Mouse (Mus musculus) frontal cortex, adult (tissue): ENCODE results near the gene Elf2.
"Not testable (repeated sequence)": the region's sequence is repeated elsewhere in the genome, so short reads cannot be mapped to it uniquely, and the experiment has no call there.

Source experiments
- ATAC-seq: cut with Nextera tagmentation; 2 replicates; pipeline ENCODE4 v1.9.2; 2017; ENCODE audit warnings: mild to moderate bottlenecking, moderate library complexity, mixed read lengths; ENCODE audit not compliant: low TSS enrichment

Elf2 gene

GRCm38 (mm10) chr3:51330086-51330485 lies 10.4 kb downstream of the Elf2 start:
- no peak for ATAC-seq

GRCm38 (mm10) chr3:51328546-51328945 lies 11.9 kb downstream of the Elf2 start:
- no peak for ATAC-seq

GRCm38 (mm10) chr3:51327817-51328216 lies 12.6 kb downstream of the Elf2 start:
- ATAC-seq, result no peak

GRCm38 (mm10) chr3:51327429-51327797 lies 13.1 kb downstream of the Elf2 start:
- no peak; the same call in 1 of the 2 replicates for ATAC-seq

- peak; percentile 50; the same call in 1 of the 2 replicates for ATAC-seq
These were observed 13.6 kb downstream of the Elf2 start for GRCm38 (mm10) chr3:51326664-51327428.

GRCm38 (mm10) chr3:51325475-51325874 lies 15.0 kb downstream of the Elf2 start:
- no peak for ATAC-seq

- ATAC-seq, result no peak
These were observed 17.5 kb downstream of the Elf2 start for GRCm38 (mm10) chr3:51323006-51323405.

GRCm38 (mm10) chr3:51322326-51322725 lies 18.1 kb downstream of the Elf2 start:
- no peak for ATAC-seq

- no peak for ATAC-seq
These were observed 19.3 kb downstream of the Elf2 start for GRCm38 (mm10) chr3:51321141-51321540.

- ATAC-seq, result not testable (repeated sequence)
These were observed 22.4 kb downstream of the Elf2 start for GRCm38 (mm10) chr3:51318053-51318452.

- no peak for ATAC-seq
These were observed 23.6 kb downstream of the Elf2 start for GRCm38 (mm10) chr3:51316876-51317275.

GRCm38 (mm10) chr3:51311638-51312037 lies 28.8 kb downstream of the Elf2 start:
- ATAC-seq, result no peak

GRCm38 (mm10) chr3:51310098-51310497 lies 30.4 kb downstream of the Elf2 start:
- ATAC-seq, result no peak

- no peak for ATAC-seq
These were observed 33.8 kb downstream of the Elf2 start for GRCm38 (mm10) chr3:51306621-51307020.

GRCm38 (mm10) chr3:51305961-51306360 lies 34.5 kb downstream of the Elf2 start:
- no peak for ATAC-seq

- ATAC-seq, result no peak
These were observed 37.4 kb downstream of the Elf2 start for GRCm38 (mm10) chr3:51302971-51303476.

GRCm38 (mm10) chr3:51301583-51301982 lies 38.9 kb downstream of the Elf2 start:
- ATAC-seq, result no peak

GRCm38 (mm10) chr3:51296790-51297189 lies 43.7 kb downstream of the Elf2 start:
- ATAC-seq, result no peak

- ATAC-seq, result peak; percentile 88
These were observed 45.2 kb downstream of the Elf2 start for GRCm38 (mm10) chr3:51295225-51295624.

GRCm38 (mm10) chr3:51294251-51294650 lies 46.2 kb downstream of the Elf2 start:
- no peak for ATAC-seq

- ATAC-seq, result peak; percentile 88
These were observed 51.3 kb downstream of the Elf2 start for GRCm38 (mm10) chr3:51288880-51289821.

- no peak for ATAC-seq
These were observed 56.1 kb downstream of the Elf2 start for GRCm38 (mm10) chr3:51284375-51284774.

GRCm38 (mm10) chr3:51281727-51282126 lies 58.7 kb downstream of the Elf2 start:
- ATAC-seq, result no peak
